Mouse (Mus musculus) heart, embryonic 13.5 days (tissue): ENCODE results near the gene Gm10251. TPM values are rescaled to one million over a fixed set of nuclear protein-coding genes. Genes with fewer than 3 reads are reported as not detected.
"Not testable (repeated sequence)": the region's sequence is repeated elsewhere in the genome, so short reads cannot be mapped to it uniquely, and the experiment has no call there.

ENCODE experiments used
- ATAC-seq: fragments of 200-750 bp; cut with Nextera tagmentation; 2 replicates; pipeline ENCODE4 v1.8.0; 2017; ENCODE audit warnings: moderate TSS enrichment; ENCODE audit not compliant: insufficient number of reproducible peaks, low FRiP score, low TSS enrichment; ENCODE audit errors: extremely low read depth
- H3K27ac ChIP-seq: fragments of 300-500 bp; sonication (generic); replicated peaks from 2 replicates; pipeline ENCODE4 v1.5.1; 2015; ENCODE audit warnings: moderate library complexity, mild to moderate bottlenecking, inconsistent platforms
- H3K27me3 ChIP-seq: fragments of 300-500 bp; sonication (generic); replicated peaks from 2 replicates; pipeline ENCODE4 v1.6.1; 2015; ENCODE audit warnings: mild to moderate bottlenecking, inconsistent platforms
- H3K36me3 ChIP-seq: fragments of 300-500 bp; sonication (generic); 2 replicates; pipeline ENCODE4 v1.6.1; 2015; ENCODE audit warnings: mild to moderate bottlenecking, inconsistent platforms
- H3K4me1 ChIP-seq: fragments of 300-500 bp; sonication (generic); 2 replicates; pipeline ENCODE4 v1.6.1; 2015; ENCODE audit warnings: inconsistent platforms
- H3K4me2 ChIP-seq: fragments of 300-500 bp; sonication (generic); 2 replicates; pipeline ENCODE4 v1.6.1; 2015; ENCODE audit warnings: inconsistent platforms, mild to moderate bottlenecking, moderate library complexity
- H3K4me3 ChIP-seq: fragments of 300-500 bp; sonication (generic); 2 replicates; pipeline ENCODE4 v1.5.1; 2015; ENCODE audit warnings: moderate library complexity, mild to moderate bottlenecking, inconsistent platforms
- H3K9ac ChIP-seq: fragments of 300-500 bp; sonication (generic); 2 replicates; pipeline ENCODE4 v1.6.1; 2015; ENCODE audit warnings: inconsistent platforms, mild to moderate bottlenecking, moderate library complexity
- H3K9me3 ChIP-seq: fragments of 300-500 bp; sonication (generic); 2 replicates; pipeline ENCODE4 v1.6.1; 2016; ENCODE audit warnings: inconsistent platforms
- WGBS: fragments of 180-500 bp; shearing (Covaris S2); methylation state at CpG from one replicate; pipeline ENCODE4 v1.1.7; 2015; ENCODE audit warnings: mixed read lengths; 5-methylcytosine and 5-hydroxymethylcytosine counted together
- polyA plus RNA-seq: library from polyadenylated mRNA; unstranded; fragments of >200 nt; fragmentation: Nextera tagmentation; extraction: Ambion mirVana; gene quantifications from 2 replicates; pipeline ENCODE4 v1.2.1, GENCODE M21; 2015

Gene Gm10251
- 0.23 and 0.25 TPM in 2 replicates for polyA plus RNA-seq

- H3K27me3 ChIP-seq, H3K9me3 ChIP-seq, H3K4me2 ChIP-seq, H3K4me3 ChIP-seq, H3K4me1 ChIP-seq, H3K36me3 ChIP-seq, H3K9ac ChIP-seq, ATAC-seq, H3K27ac ChIP-seq: not testable (repeated sequence)
- WGBS: no CpG with 5 or more reads among the region's 1 CpGs
Observed at GRCm38 (mm10) chr14:6684070-6684469, at the start of gene Gm10251. Gene Gm10251 (minus strand): TSS chr14:6684170.

DNA sequence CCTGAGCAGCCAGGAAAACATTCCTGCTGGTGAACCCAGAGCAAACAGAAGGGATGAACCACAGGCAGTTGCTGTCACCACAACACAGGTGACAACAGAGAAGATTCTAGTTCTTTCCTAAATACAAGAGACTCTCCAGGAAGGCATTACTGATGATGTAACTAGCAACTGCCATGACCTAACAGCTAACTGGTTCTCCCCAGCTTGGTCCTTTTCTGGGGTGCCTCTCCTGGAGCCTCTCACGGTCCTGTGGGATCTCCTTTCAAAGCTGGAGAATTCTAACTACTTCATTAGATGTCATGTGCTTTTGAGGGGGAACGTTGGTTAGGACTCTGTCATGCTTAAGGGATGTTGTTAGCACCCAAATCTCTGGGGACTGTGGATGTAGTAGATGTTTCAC lies 36.2 kb upstream of the Gm10251 start, which contains the start of gene Gm8050:
TSS of gene Gm8050 (minus strand) at position 101 of the 400 bp plus-strand sequence.
- not testable (repeated sequence) for H3K9me3 ChIP-seq, H3K4me3 ChIP-seq, H3K4me1 ChIP-seq, H3K27ac ChIP-seq, ATAC-seq, H3K9ac ChIP-seq, H3K4me2 ChIP-seq, H3K27me3 ChIP-seq, H3K36me3 ChIP-seq
- 80% methylated on average over 1 of the region's 2 CpGs for WGBS

- not testable (repeated sequence) for H3K36me3 ChIP-seq, H3K4me3 ChIP-seq, ATAC-seq, H3K9me3 ChIP-seq, H3K4me2 ChIP-seq, H3K27me3 ChIP-seq, H3K27ac ChIP-seq, H3K4me1 ChIP-seq, H3K9ac ChIP-seq
- WGBS: 40% methylated on average over 1 of the region's 2 CpGs
Observed at GRCm38 (mm10) chr14:6622318-6622717, 61.7 kb downstream of the Gm10251 start, which contains the start of gene Gm3460. Gene Gm3460 (minus strand): TSS chr14:6622418.

DNA sequence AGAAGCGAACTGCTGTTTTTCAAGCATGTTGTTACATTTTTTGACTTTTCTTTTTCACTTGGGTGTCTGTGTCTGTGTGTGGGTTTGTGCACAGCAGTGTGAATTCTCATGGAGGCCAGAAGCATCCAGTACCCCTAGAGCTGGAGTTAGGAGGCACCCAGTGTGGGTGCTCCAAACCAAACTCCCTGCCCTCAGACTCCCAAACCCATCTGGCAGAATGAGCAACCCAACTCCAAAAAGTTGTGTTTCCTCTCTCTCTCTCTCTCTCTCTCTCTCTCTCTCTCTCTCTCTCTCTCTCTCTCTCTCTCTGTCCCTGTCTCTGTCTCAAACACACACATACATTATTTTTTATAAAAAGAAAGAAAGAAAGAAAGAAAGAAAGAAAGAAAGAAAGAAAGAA lies 77.5 kb downstream of the Gm10251 start:
- not testable (repeated sequence) for H3K4me2 ChIP-seq, H3K9me3 ChIP-seq, H3K27me3 ChIP-seq, H3K4me1 ChIP-seq, H3K36me3 ChIP-seq, ATAC-seq, H3K27ac ChIP-seq, H3K9ac ChIP-seq, H3K4me3 ChIP-seq
- no CpG with 5 or more reads among the region's 1 CpGs for WGBS

DNA sequence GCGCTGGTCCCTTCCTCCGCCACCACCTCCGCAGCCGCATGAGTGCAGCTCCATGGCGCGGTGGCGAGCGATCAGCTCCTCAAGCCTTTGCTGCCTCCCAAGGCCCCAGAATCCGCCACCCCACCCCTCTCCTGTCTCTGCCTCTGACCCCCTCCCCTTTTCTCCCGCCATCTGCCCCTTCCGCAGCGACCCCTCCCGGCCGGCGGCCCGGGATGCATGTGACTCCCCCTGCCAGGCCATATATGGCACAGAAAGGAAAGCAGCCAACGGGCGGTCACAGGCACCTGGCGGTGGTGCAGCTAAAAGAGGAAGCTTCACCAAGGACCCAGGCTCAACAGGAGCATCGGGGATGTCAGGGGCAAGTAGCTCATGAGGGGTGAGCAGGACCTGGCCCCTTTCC lies 79.0 kb downstream of the Gm10251 start:
- peak overlapping the region; percentile 48 for H3K4me3 ChIP-seq
- WGBS: 4% methylated on average over 12 of the region's 20 CpGs
- not testable (repeated sequence) for H3K36me3 ChIP-seq, H3K27ac ChIP-seq, H3K4me1 ChIP-seq, H3K27me3 ChIP-seq, H3K9me3 ChIP-seq, ATAC-seq
- H3K4me2 ChIP-seq: peak overlapping the region; percentile 68
- H3K9ac ChIP-seq: peak overlapping the region; percentile 72

DNA sequence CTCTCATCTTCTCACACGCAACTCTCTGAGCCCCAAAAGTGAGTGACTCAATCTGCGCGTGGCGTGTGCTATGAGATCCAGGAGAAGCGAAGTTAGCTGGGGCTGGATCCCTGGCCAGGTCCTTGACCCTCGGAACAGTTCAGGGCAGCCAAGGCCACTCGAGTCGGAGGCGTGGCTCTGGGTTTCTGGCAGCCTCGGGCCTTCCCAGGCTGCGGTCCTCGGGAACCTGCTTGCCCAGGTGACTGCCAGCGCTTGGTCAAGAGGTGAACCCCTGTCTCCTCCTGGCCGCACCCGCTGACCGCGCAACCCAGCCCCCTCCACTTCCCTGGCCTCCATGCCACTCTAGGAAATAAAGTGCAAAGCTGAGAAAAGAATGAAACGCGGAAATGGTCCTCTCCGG lies 79.4 kb downstream of the Gm10251 start:
- H3K9me3 ChIP-seq, H3K27me3 ChIP-seq, H3K4me1 ChIP-seq, ATAC-seq, H3K36me3 ChIP-seq, H3K27ac ChIP-seq: not testable (repeated sequence)
- peak overlapping the region; percentile 68 for H3K4me2 ChIP-seq
- H3K9ac ChIP-seq: peak overlapping the region; percentile 72
- WGBS: 10% methylated on average over 17 of the region's 20 CpGs
- peak overlapping the region; percentile 48 for H3K4me3 ChIP-seq

DNA sequence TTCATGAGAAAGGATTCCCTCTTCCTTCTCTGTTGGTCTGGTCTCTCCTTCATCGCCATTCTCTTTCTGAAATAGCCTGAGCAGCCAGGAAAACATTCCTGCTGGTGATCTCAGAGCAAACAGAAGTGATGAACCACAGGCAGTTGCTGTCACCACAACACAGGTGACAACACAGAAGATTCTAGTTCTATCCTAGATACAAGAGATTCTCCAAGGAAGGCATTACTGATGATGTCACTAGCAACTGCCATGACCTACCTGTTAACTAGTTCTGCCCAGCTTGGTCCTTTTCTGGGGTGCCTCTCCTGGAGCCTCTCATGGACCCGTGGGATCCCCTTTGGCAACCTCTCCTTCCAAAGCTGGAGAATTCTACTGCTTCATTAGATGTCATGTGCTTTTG lies 93.5 kb downstream of the Gm10251 start, which contains the start of gene Gm3629:
TSS of gene Gm3629 (minus strand) at position 101 of the 400 bp plus-strand sequence.
- H3K9ac ChIP-seq, H3K27me3 ChIP-seq, H3K9me3 ChIP-seq, H3K4me3 ChIP-seq, H3K4me1 ChIP-seq, H3K4me2 ChIP-seq, H3K27ac ChIP-seq, H3K36me3 ChIP-seq, ATAC-seq: not testable (repeated sequence)
- WGBS: 36% methylated on average over 1 of the region's 2 CpGs

Other genes starting within 250 kb of the Gm10251 start
- gene Gm3594, start 239.6 kb downstream of the Gm10251 start, polyA plus RNA-seq: not detected in 2 replicates
- gene Gm8356, start 146.9 kb downstream of the Gm10251 start, polyA plus RNA-seq: not detected in 2 replicates
- 0.74 and 0.82 TPM in 2 replicates for gene Gm3629, start 93.6 kb downstream of the Gm10251 start, polyA plus RNA-seq
- not detected in 2 replicates for gene Gm3460, start 61.8 kb downstream of the Gm10251 start, polyA plus RNA-seq
- not detected in 2 replicates for gene Gm8050, start 36.1 kb upstream of the Gm10251 start, polyA plus RNA-seq
- gene Gm3636, start 58.2 kb upstream of the Gm10251 start, polyA plus RNA-seq: 9.2 and 10.4 TPM in 2 replicates
- not detected in 2 replicates for gene Gm8362, start 90.2 kb upstream of the Gm10251 start, polyA plus RNA-seq
- not detected in 2 replicates for gene Gm3642, start 156.1 kb upstream of the Gm10251 start, polyA plus RNA-seq
- 0.89 and 0.92 TPM in 2 replicates for gene Gm3667, start 205.8 kb upstream of the Gm10251 start, polyA plus RNA-seq